Mouse (Mus musculus) testis, adult 2 months (tissue): ENCODE data around the gene Slc1a2.

ENCODE experiments used
- CTCF ChIP-seq: fragments of 200-500 bp; IDR thresholded peaks from 2 replicates; pipeline ENCODE4 v1.5.1; 2012; ENCODE audit warnings: low read depth, mild to moderate bottlenecking, inconsistent platforms, low read length, moderate library complexity; ENCODE audit not compliant: control insufficient read depth, insufficient read depth, insufficient replicate concordance
- POLR2A ChIP-seq: fragments of 200-500 bp; IDR thresholded peaks from 2 replicates; pipeline ENCODE4 v1.6.1; 2012; ENCODE audit warnings: low read depth, mild to moderate bottlenecking, inconsistent platforms, low read length, moderate library complexity; ENCODE audit not compliant: control insufficient read depth

GRCm38 (mm10) chr2:102820225-102820711 is 161.8 kb downstream of the Slc1a2 start:
- TF ChIP-seq CTCF: no peak
- no peak for TF ChIP-seq POLR2A
